Mouse (Mus musculus) small intestine, adult 2 months (tissue): ENCODE measurements at regions not wholly inside any gene's neighbourhood (a gene's known extent, or its start where the extent isn't known, plus 50 kb on each side); places are given as distances from the start of the nearest gene placed in this dataset.
A peak's percentile ranks its signal among the peaks of the same experiment; 100 is the strongest.

Experiments used
- CTCF ChIP-seq: fragments of 200-500 bp; IDR thresholded peaks from 2 replicates; pipeline ENCODE4 v1.5.1; 2012; ENCODE audit warnings: low read depth, mild to moderate bottlenecking, control low read depth, inconsistent platforms, low read length, moderate library complexity, mixed read lengths; ENCODE audit not compliant: insufficient replicate concordance, insufficient read length; ENCODE audit errors: extremely low read depth
- POLR2A ChIP-seq: fragments of 200-500 bp; IDR thresholded peaks from 2 replicates; pipeline ENCODE4 v1.6.1; 2012; ENCODE audit warnings: low read depth, mild to moderate bottlenecking, control low read depth, inconsistent platforms, low read length, moderate library complexity

GRCm38 (mm10) chr11:26961336-26961980, 367.7 kb upstream of the Vrk2 start:
- peak; percentile 78 for TF ChIP-seq CTCF
- no peak for TF ChIP-seq POLR2A
